Mouse (Mus musculus) forebrain, embryonic 10.5 days (tissue): Measurements from ENCODE around the gene Eif3d. TPM values are rescaled to one million over a fixed set of nuclear protein-coding genes. Genes with fewer than 3 reads are reported as not detected.

Experiments
- DNase-seq: peaks from one replicate; pipeline ENCODE4 v3.0.0-alpha.2; 2017; ENCODE audit warnings: low spot score; ENCODE audit errors: extremely low spot score
- H3K27ac ChIP-seq: fragments of 300-500 bp; sonication (generic); 2 replicates; pipeline ENCODE4 v1.5.1; 2016; ENCODE audit warnings: mild to moderate bottlenecking
- H3K27me3 ChIP-seq: fragments of 300-500 bp; sonication (generic); 2 replicates; pipeline ENCODE4 v1.6.1; 2016; ENCODE audit warnings: mild to moderate bottlenecking; ENCODE audit not compliant: poor library complexity, severe bottlenecking
- H3K36me3 ChIP-seq: fragments of 300-500 bp; sonication (generic); replicated peaks from 2 replicates; pipeline ENCODE4 v1.6.1; 2016; ENCODE audit warnings: mild to moderate bottlenecking, moderate library complexity
- H3K4me1 ChIP-seq: fragments of 300-500 bp; sonication (generic); 2 replicates; pipeline ENCODE4 v1.6.1; 2016
- H3K4me3 ChIP-seq: fragments of 300-500 bp; sonication (generic); 2 replicates; pipeline ENCODE4 v1.5.1; 2016; ENCODE audit warnings: mild to moderate bottlenecking, moderate library complexity
- H3K9me3 ChIP-seq: fragments of 300-500 bp; sonication (generic); 2 replicates; pipeline ENCODE4 v1.6.1; 2016; ENCODE audit warnings: mild to moderate bottlenecking, moderate library complexity
- WGBS: fragments of 180-500 bp; shearing (Covaris S2); methylation state at CpG from one replicate; pipeline ENCODE4 v1.1.7; 2016; 5-methylcytosine and 5-hydroxymethylcytosine counted together
- polyA plus RNA-seq: library from polyadenylated mRNA; unstranded; fragments of >200 nt; fragmentation: Nextera tagmentation; extraction: Ambion mirVana; gene quantifications from 2 replicates; pipeline ENCODE4 v1.2.1, GENCODE M21; 2016

Eif3d gene
- polyA plus RNA-seq, 1 experiment from 2014 or later = 284 TPM

- Histone ChIP-seq H3K9me3 (no peaks in the 10 kb centered on the region), H3K4me3 (no peak overlapping the region), H3K27ac (no peak overlapping the region), H3K27me3 (peaks cover 7% of the 10 kb centered on the region; the same call in 1 of the 2 replicates), H3K4me1 (peaks cover 11% of the 10 kb centered on the region), H3K36me3 (peaks cover 24% of the 10 kb centered on the region)
- DNase-seq = no peak
- WGBS = 84% methylated on average over 5 of the region's 5 CpGs
Observed at GRCm38 (mm10) chr15:77938516-77938915, 32.1 kb downstream of the Eif3d start.

- no peaks in the 10 kb centered on the region for H3K36me3 ChIP-seq
- H3K27me3 ChIP-seq = peaks cover 7% of the 10 kb centered on the region; the same call in 1 of the 2 replicates
- H3K4me1 ChIP-seq = peaks cover 13% of the 10 kb centered on the region
- no peaks in the 10 kb centered on the region for H3K9me3 ChIP-seq
- 87% methylated on average over 14 of the region's 14 CpGs for WGBS
- no peak overlapping the region for H3K27ac ChIP-seq
- no peak overlapping the region for H3K4me3 ChIP-seq
- DNase-seq = no peak
Observed at GRCm38 (mm10) chr15:77935673-77936375, 34.8 kb downstream of the Eif3d start.

GRCm38 (mm10) chr15:77934968-77935367 lies 35.6 kb downstream of the Eif3d start:
- Histone ChIP-seq H3K9me3 (no peaks in the 10 kb centered on the region), H3K4me3 (no peak overlapping the region), H3K27me3 (peaks cover 7% of the 10 kb centered on the region; the same call in 1 of the 2 replicates), H3K4me1 (peaks cover 18% of the 10 kb centered on the region), H3K27ac (no peak overlapping the region), H3K36me3 (no peaks in the 10 kb centered on the region)
- DNase-seq = no peak
- WGBS = 69% methylated on average over 5 of the region's 5 CpGs

- Histone ChIP-seq H3K36me3 (no peaks in the 10 kb centered on the region), H3K27ac (0 out of 2 replicates have a peak overlapping the region, but pooled peaks have one; percentile 62), H3K27me3 (peaks cover 7% of the 10 kb centered on the region; the same call in 1 of the 2 replicates), H3K9me3 (no peaks in the 10 kb centered on the region), H3K4me1 (peaks cover 25% of the 10 kb centered on the region), H3K4me3 (no peak overlapping the region)
- 71% methylated on average over 11 of the region's 11 CpGs for WGBS
- DNase-seq = no peak
Observed at GRCm38 (mm10) chr15:77934326-77934725, 36.3 kb downstream of the Eif3d start.

- DNase-seq = peak; percentile 94
- H3K4me3 ChIP-seq = peak overlapping the region; percentile 23
- H3K27ac ChIP-seq = peak overlapping the region; percentile 62
- WGBS = under 1% methylated on average over 14 of the region's 14 CpGs
- peaks cover 26% of the 10 kb centered on the region for H3K4me1 ChIP-seq
- no peaks in the 10 kb centered on the region for H3K36me3 ChIP-seq
- peaks cover 7% of the 10 kb centered on the region; the same call in 1 of the 2 replicates for H3K27me3 ChIP-seq
- H3K9me3 ChIP-seq = no peaks in the 10 kb centered on the region
Observed at GRCm38 (mm10) chr15:77933770-77934169, 36.8 kb downstream of the Eif3d start.

GRCm38 (mm10) chr15:77933222-77933621 lies 37.4 kb downstream of the Eif3d start:
- Histone ChIP-seq H3K27me3 (peaks cover 7% of the 10 kb centered on the region; the same call in 1 of the 2 replicates), H3K4me1 (peaks cover 27% of the 10 kb centered on the region), H3K27ac (0 out of 2 replicates have a peak overlapping the region, but pooled peaks have one; percentile 62), H3K36me3 (no peaks in the 10 kb centered on the region), H3K9me3 (no peaks in the 10 kb centered on the region), H3K4me3 (peak overlapping the region; percentile 23; the same call in 1 of the 2 replicates)
- DNase-seq = no peak
- WGBS = 74% methylated on average over 3 of the region's 3 CpGs

- 82% methylated on average over 6 of the region's 6 CpGs for WGBS
- Histone ChIP-seq H3K4me1 (peaks cover 43% of the 10 kb centered on the region), H3K9me3 (no peaks in the 10 kb centered on the region), H3K4me3 (no peak overlapping the region), H3K36me3 (peaks cover 7% of the 10 kb centered on the region), H3K27me3 (peaks cover 7% of the 10 kb centered on the region; the same call in 1 of the 2 replicates), H3K27ac (no peak overlapping the region)
- DNase-seq = no peak
Observed at GRCm38 (mm10) chr15:77931689-77932016, 39.0 kb downstream of the Eif3d start.

GRCm38 (mm10) chr15:77930986-77931688 lies 39.5 kb downstream of the Eif3d start:
- peaks cover 45% of the 10 kb centered on the region for H3K4me1 ChIP-seq
- H3K27me3 ChIP-seq = peaks cover 7% of the 10 kb centered on the region; the same call in 1 of the 2 replicates
- no peak overlapping the region for H3K4me3 ChIP-seq
- 85% methylated on average over 6 of the region's 6 CpGs for WGBS
- H3K27ac ChIP-seq = no peak overlapping the region
- H3K9me3 ChIP-seq = no peaks in the 10 kb centered on the region
- peaks cover 13% of the 10 kb centered on the region for H3K36me3 ChIP-seq
- no peak for DNase-seq

GRCm38 (mm10) chr15:77929804-77930203 lies 40.8 kb downstream of the Eif3d start:
- Histone ChIP-seq H3K27ac (peak overlapping the region; percentile 91), H3K9me3 (no peaks in the 10 kb centered on the region), H3K36me3 (peaks cover 25% of the 10 kb centered on the region), H3K4me1 (peaks cover 45% of the 10 kb centered on the region), H3K4me3 (peak overlapping the region; percentile 81), H3K27me3 (peaks cover 3% of the 10 kb centered on the region; the same call in 1 of the 2 replicates)
- 62% methylated on average over 8 of the region's 8 CpGs for WGBS
- DNase-seq = no peak

GRCm38 (mm10) chr15:77928673-77929331 lies 41.8 kb downstream of the Eif3d start, which contains the start of gene Txn2:
Txn2 (minus strand) TSS chr15:77929006.
- under 1% methylated on average over 34 of the region's 34 CpGs for WGBS

GRCm38 (mm10) chr15:77928091-77928490 lies 42.5 kb downstream of the Eif3d start:
- peaks cover 33% of the 10 kb centered on the region for H3K4me1 ChIP-seq
- peak overlapping the region; percentile 81 for H3K4me3 ChIP-seq
- H3K36me3 ChIP-seq = peaks cover 42% of the 10 kb centered on the region
- DNase-seq = no peak
- no peaks in the 10 kb centered on the region for H3K27me3 ChIP-seq
- peak overlapping the region; percentile 91 for H3K27ac ChIP-seq
- 28% methylated on average over 4 of the region's 4 CpGs for WGBS
- no peaks in the 10 kb centered on the region for H3K9me3 ChIP-seq

More at GRCm38 (mm10) chr15:77928673-77929331, 41.8 kb downstream of the Eif3d start, which contains the start of gene Txn2:
- peaks cover 38% of the 10 kb centered on the region for H3K4me1 ChIP-seq
- DNase-seq = peak; percentile 99
- H3K9me3 ChIP-seq = no peaks in the 10 kb centered on the region
- peak within 1 kb of the TSS; percentile 91 for H3K27ac ChIP-seq
- no peaks in the 10 kb centered on the region for H3K27me3 ChIP-seq
- H3K4me3 ChIP-seq = peak within 1 kb of the TSS; percentile 81
- peaks cover 35% of the 10 kb centered on the region for H3K36me3 ChIP-seq

GRCm38 (mm10) chr15:77926921-77927320 lies 43.7 kb downstream of the Eif3d start:
- H3K27me3 ChIP-seq = no peaks in the 10 kb centered on the region
- no peaks in the 10 kb centered on the region for H3K9me3 ChIP-seq
- H3K36me3 ChIP-seq = peaks cover 53% of the 10 kb centered on the region
- H3K4me1 ChIP-seq = peaks cover 33% of the 10 kb centered on the region
- 0 out of 2 replicates have a peak overlapping the region, but pooled peaks have one; percentile 3 for H3K4me3 ChIP-seq
- DNase-seq = no peak
- H3K27ac ChIP-seq = no peak overlapping the region
- WGBS = 93% methylated on average over 5 of the region's 5 CpGs
